Mouse (Mus musculus): ENCODE results near the gene Maz. TPM values are rescaled to one million over a fixed set of nuclear protein-coding genes. Genes with fewer than 3 reads are reported as not detected.
A peak's percentile ranks its signal among the peaks of the same experiment; 100 is the strongest.

The Maz gene
- polyA plus RNA-seq, 1 experiment from 2014 or later = 79.8 TPM

DNA sequence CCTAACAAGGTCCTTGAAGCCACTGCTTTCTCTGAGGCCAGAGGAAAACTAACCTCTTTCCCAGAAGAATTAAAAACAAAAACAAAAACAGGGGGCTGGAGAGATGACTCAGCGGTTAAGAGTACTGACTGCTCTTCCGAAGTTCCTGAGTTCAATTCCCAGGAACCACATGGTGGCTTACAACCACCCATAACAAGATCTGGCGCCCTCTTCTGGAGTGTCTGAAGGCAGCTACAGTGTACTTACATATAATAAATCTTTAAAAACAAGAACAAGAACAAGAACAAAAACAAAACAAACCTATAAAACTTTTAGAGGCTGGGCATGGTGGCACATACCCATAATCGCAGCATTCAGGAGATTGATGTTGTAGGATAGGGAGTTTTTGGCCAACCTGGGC lies 30.4 kb downstream of the Maz start:
- WGBS = 78% methylated on average over 4 of the region's 4 CpGs
- Histone ChIP-seq H3K36me3 (peaks cover 3% of the 10 kb centered on the region; the same call in 1 of the 2 replicates), H3K9me3 (replicated peaks) (no peaks in the 10 kb centered on the region), H3K27ac (replicated peaks) (no peak overlapping the region), H3K9ac (no peak overlapping the region), H3K4me2 (replicated peaks) (no peak overlapping the region), H3K4me3 (replicated peaks) (no peak overlapping the region), H3K27me3 (no peaks in the 10 kb centered on the region), H3K4me1 (no peaks in the 10 kb centered on the region)
- ATAC-seq (ENCODE audit: insufficient number of reproducible peaks, low FRiP score, low TSS enrichment, low read depth) = no peak

DNA sequence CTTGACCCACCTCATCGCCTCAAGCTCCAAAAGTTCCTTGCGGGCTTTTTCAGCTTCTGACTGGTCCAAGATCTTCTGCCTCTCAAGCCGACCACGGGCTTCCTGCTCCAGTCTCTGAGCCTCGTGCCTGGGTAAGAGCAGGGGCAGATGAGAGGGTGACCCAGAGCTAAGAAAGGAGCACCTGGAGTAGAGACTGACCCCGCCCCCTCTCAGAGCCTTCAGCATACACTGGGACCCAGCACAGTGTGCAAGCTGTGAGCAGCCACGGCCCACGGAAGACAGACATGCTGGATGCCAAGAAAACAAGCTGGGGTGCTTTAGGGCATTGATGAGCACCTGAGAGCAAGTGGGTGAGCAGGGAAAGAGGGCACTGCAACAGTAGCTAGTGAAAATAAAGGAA lies 38.0 kb downstream of the Maz start:
- Histone ChIP-seq H3K4me1 (no peaks in the 10 kb centered on the region), H3K36me3 (no peaks in the 10 kb centered on the region), H3K4me3 (replicated peaks) (no peak overlapping the region), H3K27me3 (no peaks in the 10 kb centered on the region), H3K9me3 (replicated peaks) (no peaks in the 10 kb centered on the region), H3K4me2 (replicated peaks) (no peak overlapping the region), H3K9ac (no peak overlapping the region), H3K27ac (replicated peaks) (no peak overlapping the region)
- 70% methylated on average over 8 of the region's 8 CpGs for WGBS
- ATAC-seq (ENCODE audit: insufficient number of reproducible peaks, low FRiP score, low TSS enrichment, low read depth) = no peak

DNA sequence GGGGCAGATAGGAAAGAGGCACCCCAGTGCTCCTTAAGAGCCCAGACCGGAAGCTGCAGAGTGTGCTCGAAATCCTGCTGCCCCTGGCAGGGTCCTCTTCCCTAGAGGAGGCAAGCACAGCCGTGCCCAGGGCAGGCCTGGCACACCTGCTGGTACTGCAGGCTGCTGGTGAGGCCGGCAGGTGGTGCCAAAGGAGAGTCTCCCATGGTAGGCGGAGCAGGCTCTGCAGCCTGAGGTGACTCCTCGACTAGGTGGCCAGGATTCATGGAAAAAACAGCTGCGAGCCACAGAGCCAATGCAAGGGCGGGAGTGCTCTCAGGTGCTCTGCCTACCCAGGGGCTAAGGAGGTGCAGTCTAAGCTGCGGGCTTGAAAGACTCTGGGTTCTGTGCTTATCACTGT lies 40.5 kb downstream of the Maz start:
- Histone ChIP-seq H3K4me2 (replicated peaks) (no peak overlapping the region), H3K4me1 (no peaks in the 10 kb centered on the region), H3K27me3 (no peaks in the 10 kb centered on the region), H3K9me3 (replicated peaks) (no peaks in the 10 kb centered on the region), H3K4me3 (replicated peaks) (no peak overlapping the region), H3K27ac (replicated peaks) (no peak overlapping the region), H3K9ac (no peak overlapping the region), H3K36me3 (no peaks in the 10 kb centered on the region; the same call in 1 of the 2 replicates)
- no peak for ATAC-seq (ENCODE audit: insufficient number of reproducible peaks, low FRiP score, low TSS enrichment, low read depth)
- 34% methylated on average over 9 of the region's 9 CpGs for WGBS

DNA sequence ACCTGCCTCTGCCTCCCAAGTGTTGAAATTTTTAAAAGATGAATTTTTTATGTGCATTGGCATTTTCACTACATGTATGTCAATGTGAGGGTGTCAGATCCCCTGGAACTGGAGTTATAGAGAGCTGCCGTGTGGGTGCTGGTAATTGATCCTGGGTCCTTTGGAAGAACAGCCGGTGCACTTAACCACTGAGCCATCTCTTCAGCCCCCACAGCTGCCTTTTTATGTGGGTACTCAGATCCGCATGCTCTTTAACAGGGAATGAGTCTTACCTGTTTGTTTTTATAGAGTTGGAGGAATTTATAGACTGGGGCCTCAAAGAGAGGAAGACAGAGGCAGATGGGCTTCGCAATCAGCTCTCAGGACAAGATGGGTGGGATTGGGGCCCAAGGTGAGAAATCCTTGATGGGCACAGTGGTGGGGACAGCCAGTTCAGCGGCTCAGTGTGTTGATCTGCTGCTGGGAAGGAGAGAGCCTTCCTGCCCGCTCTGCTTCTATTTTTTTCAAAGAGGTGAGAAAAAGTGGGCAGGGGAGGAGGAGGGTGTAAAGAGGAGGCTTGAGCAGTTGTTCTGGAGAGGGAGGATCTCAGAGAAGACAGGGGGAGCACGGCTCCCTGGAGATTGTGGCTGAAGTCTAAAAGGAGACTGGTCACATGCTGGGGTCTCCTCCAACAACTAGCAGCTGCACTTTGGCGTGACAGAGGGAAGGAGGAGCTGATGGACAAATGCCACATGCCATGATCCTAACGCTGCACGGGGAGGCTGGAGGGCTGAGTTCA lies 42.0 kb downstream of the Maz start:
- no peak for ATAC-seq (ENCODE audit: insufficient number of reproducible peaks, low FRiP score, low TSS enrichment, low read depth)
- Histone ChIP-seq H3K9me3 (replicated peaks) (no peaks in the 10 kb centered on the region), H3K4me2 (replicated peaks) (no peak overlapping the region), H3K4me1 (no peaks in the 10 kb centered on the region), H3K9ac (no peak overlapping the region), H3K27ac (replicated peaks) (no peak overlapping the region), H3K36me3 (peaks cover 12% of the 10 kb centered on the region), H3K4me3 (replicated peaks) (no peak overlapping the region), H3K27me3 (no peaks in the 10 kb centered on the region)
- WGBS = 65% methylated on average over 10 of the region's 10 CpGs

DNA sequence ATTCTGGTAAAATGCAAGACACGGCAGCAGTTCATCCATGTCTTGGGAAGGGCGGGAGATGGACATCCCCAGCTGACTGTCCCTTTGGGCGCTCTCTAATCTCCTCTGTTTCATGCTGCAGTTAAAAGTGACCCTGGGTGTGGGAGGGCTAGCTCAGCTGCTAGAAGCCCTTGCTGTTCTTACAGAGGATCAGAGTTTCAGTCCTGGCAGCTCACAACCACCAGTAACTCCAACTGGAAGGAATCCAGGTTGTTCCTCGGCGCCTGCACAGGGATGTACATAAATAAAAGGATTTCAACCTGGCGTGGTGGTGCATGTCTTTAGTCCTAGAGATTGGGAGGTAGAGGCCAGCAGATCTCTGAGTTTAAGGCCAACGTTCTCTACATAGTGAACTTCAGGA lies 43.7 kb downstream of the Maz start:
- WGBS = 74% methylated on average over 7 of the region's 7 CpGs
- Histone ChIP-seq H3K36me3 (peaks cover 30% of the 10 kb centered on the region), H3K4me1 (0 out of 2 replicates have a peak, but pooled peaks cover 5% of the 10 kb centered on the region), H3K4me3 (replicated peaks) (no peak overlapping the region), H3K9me3 (replicated peaks) (no peaks in the 10 kb centered on the region), H3K27me3 (no peaks in the 10 kb centered on the region), H3K4me2 (replicated peaks) (no peak overlapping the region), H3K27ac (replicated peaks) (no peak overlapping the region), H3K9ac (no peak overlapping the region)
- ATAC-seq (ENCODE audit: insufficient number of reproducible peaks, low FRiP score, low TSS enrichment, low read depth) = no peak

DNA sequence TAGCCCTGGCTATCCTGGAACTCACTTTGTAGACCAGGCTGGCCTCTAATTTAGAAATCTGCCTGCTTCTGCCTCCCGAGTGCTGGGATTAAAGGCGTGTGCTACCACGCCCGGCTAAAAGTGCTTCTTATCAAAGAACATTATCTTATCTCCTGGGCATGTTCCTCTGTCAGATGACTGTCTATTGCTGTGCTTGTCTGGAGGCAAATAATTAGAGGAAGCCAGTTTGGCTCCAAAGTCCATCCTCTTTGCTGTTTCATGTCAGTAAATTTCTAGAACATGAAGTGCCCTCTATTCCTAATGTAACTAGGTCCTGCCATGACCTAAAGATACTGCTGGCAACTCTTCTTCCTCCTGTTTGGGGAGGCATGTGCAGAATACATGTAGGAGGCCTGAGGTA lies 44.8 kb downstream of the Maz start:
- H3K4me1 ChIP-seq = peaks cover 12% of the 10 kb centered on the region; the same call in 1 of the 2 replicates
- 81% methylated on average over 4 of the region's 4 CpGs for WGBS
- no peaks in the 10 kb centered on the region for H3K9me3 ChIP-seq (replicated peaks)
- H3K9ac ChIP-seq = no peak overlapping the region
- H3K27me3 ChIP-seq = no peaks in the 10 kb centered on the region
- H3K27ac ChIP-seq (replicated peaks) = no peak overlapping the region
- peaks cover 33% of the 10 kb centered on the region for H3K36me3 ChIP-seq
- H3K4me3 ChIP-seq (replicated peaks) = no peak overlapping the region
- H3K4me2 ChIP-seq (replicated peaks) = no peak overlapping the region
- no peak for ATAC-seq (ENCODE audit: insufficient number of reproducible peaks, low FRiP score, low TSS enrichment, low read depth)

DNA sequence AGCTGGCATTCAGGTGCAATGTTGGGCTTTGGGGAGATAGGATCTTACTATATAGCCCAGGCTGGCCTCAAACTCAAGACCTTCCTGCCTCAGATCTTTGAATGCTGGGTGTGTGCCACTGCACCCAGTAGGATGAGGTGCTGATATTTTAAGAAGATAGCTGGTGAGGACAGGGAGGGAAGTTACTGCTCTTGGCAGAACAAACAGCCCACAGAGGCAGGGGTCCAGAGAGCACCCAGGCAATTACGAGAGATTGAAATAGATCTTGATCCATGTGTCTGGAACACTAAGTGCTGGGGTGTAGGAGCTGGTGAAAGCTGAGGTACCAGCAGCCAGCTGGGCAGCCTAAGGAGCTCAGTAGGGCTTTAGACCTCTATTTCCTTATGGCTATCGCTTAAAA lies 45.2 kb downstream of the Maz start:
- Histone ChIP-seq H3K36me3 (peaks cover 33% of the 10 kb centered on the region), H3K9me3 (replicated peaks) (no peaks in the 10 kb centered on the region), H3K4me3 (replicated peaks) (no peak overlapping the region), H3K4me1 (peaks cover 15% of the 10 kb centered on the region; the same call in 1 of the 2 replicates), H3K4me2 (replicated peaks) (no peak overlapping the region), H3K9ac (no peak overlapping the region), H3K27me3 (no peaks in the 10 kb centered on the region), H3K27ac (replicated peaks) (no peak overlapping the region)
- ATAC-seq (ENCODE audit: insufficient number of reproducible peaks, low FRiP score, low TSS enrichment, low read depth) = no peak
- 88% methylated on average over 2 of the region's 2 CpGs for WGBS

DNA sequence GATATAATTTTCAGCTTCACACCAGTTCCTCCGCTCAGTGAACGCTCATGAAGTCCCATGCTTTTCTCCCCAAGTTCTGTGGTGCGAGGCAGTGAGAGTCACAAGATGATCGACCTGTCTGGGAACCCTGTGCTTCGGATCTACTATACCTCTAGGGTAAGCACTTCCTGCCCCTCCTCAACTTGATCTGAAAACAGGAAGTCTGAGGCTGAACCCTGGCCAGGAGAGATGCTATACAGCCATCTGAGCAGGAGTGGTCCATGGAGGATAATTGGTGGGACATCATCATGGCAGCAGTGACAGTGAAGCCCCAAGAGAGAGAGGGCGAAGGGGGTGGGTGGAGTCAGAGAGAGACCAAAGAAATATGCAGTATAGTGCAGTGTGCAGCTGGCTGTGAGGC lies 48.0 kb downstream of the Maz start:
- H3K27ac ChIP-seq (replicated peaks) = no peak overlapping the region
- WGBS = 93% methylated on average over 6 of the region's 6 CpGs
- H3K27me3 ChIP-seq = no peaks in the 10 kb centered on the region
- no peak overlapping the region for H3K4me3 ChIP-seq (replicated peaks)
- H3K9me3 ChIP-seq (replicated peaks) = no peaks in the 10 kb centered on the region
- H3K4me1 ChIP-seq = peaks cover 19% of the 10 kb centered on the region
- peaks cover 33% of the 10 kb centered on the region for H3K36me3 ChIP-seq
- no peak for ATAC-seq (ENCODE audit: insufficient number of reproducible peaks, low FRiP score, low TSS enrichment, low read depth)
- no peak overlapping the region for H3K9ac ChIP-seq
- H3K4me2 ChIP-seq (replicated peaks) = no peak overlapping the region

DNA sequence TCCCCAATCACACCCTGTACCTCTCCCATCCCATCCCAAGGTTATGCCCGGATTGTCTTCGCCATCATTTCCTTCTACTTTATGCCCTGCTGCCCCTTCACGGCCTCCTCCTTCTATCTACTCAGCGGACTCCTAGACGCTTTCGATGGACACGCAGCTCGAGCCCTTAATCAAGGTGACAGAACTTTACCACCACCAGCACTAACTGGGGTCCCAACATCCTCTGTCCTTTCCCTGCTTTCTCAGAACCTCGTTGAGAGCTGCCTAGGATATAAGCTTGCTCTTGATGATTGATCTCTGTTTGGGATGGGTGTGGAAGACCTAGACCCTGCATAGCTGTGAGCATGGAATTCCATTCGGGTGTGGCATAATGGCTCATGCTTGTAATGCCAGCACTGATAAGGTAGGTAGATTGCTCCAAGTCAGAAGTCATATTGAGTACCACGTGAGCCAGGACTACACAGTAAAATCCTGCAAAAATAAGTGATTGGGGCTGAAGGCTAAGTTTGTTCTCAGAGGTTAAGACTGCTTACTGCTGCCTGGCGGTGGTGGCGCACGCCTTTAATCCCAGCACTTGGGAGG lies 49.9 kb downstream of the Maz start:
- Histone ChIP-seq H3K4me1 (peaks cover 19% of the 10 kb centered on the region), H3K36me3 (peaks cover 33% of the 10 kb centered on the region), H3K27ac (replicated peaks) (peak overlapping the region; percentile 98; the same call in 1 of the 2 replicates), H3K9ac (peak overlapping the region; percentile 99), H3K9me3 (replicated peaks) (no peaks in the 10 kb centered on the region), H3K4me2 (replicated peaks) (peak overlapping the region; percentile 78), H3K27me3 (no peaks in the 10 kb centered on the region), H3K4me3 (replicated peaks) (peak overlapping the region; percentile 99)
- no peak for ATAC-seq (ENCODE audit: insufficient number of reproducible peaks, low FRiP score, low TSS enrichment, low read depth)
- WGBS = 24% methylated on average over 14 of the region's 14 CpGs

DNA sequence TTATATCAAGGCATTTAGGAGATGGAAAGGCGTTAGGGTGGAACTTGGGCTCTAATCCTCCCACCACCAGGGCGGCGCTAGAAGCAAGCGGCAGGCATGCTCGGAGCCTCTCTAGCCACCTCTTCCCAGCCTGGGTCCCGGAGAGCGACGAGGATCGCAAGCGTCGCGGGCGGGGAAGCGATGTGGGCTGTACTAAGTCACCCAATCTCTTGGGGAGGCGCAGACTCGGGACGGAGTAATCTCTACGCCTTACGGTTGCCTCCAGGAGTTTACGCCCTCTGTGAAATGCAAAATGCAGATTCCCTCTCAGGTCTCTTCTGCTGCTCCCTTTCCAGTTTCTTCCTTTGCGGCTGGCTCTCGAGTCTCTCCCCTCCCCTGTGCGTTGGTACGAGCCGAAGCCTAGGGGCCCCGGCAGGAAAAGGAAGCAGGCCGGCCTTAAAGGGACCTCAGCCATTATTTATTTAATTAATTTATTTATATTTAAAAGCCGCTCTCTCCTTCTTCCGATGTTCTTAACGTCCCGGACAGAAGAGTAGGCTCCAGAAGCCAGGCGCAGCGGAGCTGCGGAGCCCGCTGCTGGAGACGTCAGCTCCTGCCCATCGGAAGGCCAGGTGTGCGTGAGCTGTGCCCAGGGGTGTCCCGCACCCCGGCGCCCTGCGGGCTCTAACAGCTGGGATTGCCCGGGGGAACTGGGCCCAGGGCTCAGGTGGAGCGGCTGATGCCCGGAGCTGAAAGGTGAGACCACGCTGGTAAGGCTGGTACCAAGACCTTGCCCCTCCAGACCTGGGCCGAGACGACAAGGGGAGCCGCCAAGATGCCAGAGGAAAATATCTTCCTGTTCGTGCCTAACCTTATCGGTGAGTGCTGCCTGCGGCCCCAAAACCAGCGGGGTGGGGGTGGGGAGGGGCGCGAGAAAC lies 50.6 kb downstream of the Maz start, which contains the start of gene Cdiptos:
TSS of gene Cdiptos (minus strand) at position 149 of the 917 bp plus-strand sequence.
- H3K9ac ChIP-seq = peak within 1 kb of the TSS; percentile 99
- peak within 1 kb of the TSS; percentile 98 for H3K27ac ChIP-seq (replicated peaks)
- H3K9me3 ChIP-seq (replicated peaks) = no peaks in the 10 kb centered on the region
- H3K4me1 ChIP-seq = peaks cover 19% of the 10 kb centered on the region
- H3K4me3 ChIP-seq (replicated peaks) = peak within 1 kb of the TSS; percentile 99
- peak; percentile 92 for ATAC-seq (ENCODE audit: insufficient number of reproducible peaks, low FRiP score, low TSS enrichment, low read depth)
- H3K4me2 ChIP-seq (replicated peaks) = peak within 1 kb of the TSS; percentile 78
- no peaks in the 10 kb centered on the region for H3K27me3 ChIP-seq
- WGBS = under 1% methylated on average over 55 of the region's 55 CpGs
- peaks cover 32% of the 10 kb centered on the region for H3K36me3 ChIP-seq

DNA sequence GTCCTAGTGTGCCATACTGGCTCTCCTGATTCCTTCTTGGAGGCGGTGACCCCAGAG lies 51.1 kb downstream of the Maz start, which contains the start of gene Cdipt:
TSS of gene Cdipt (plus strand) at position 22 of the 57 bp plus-strand sequence.
- peaks cover 28% of the 10 kb centered on the region for H3K36me3 ChIP-seq
- no peaks in the 10 kb centered on the region for H3K27me3 ChIP-seq
- H3K4me3 ChIP-seq (replicated peaks) = peak within 1 kb of the TSS; percentile 99
- H3K9ac ChIP-seq = peak within 1 kb of the TSS; percentile 99
- peak within 1 kb of the TSS; percentile 98 for H3K27ac ChIP-seq (replicated peaks)
- peak within 1 kb of the TSS; percentile 78 for H3K4me2 ChIP-seq (replicated peaks)
- H3K4me1 ChIP-seq = peaks cover 19% of the 10 kb centered on the region
- no peaks in the 10 kb centered on the region for H3K9me3 ChIP-seq (replicated peaks)
- WGBS = 0% methylated on average over 1 of the region's 1 CpGs
- no peak for ATAC-seq (ENCODE audit: insufficient number of reproducible peaks, low FRiP score, low TSS enrichment, low read depth)

All from embryonic facial prominence, embryonic 15.5 days (tissue).